Mouse (Mus musculus) bone marrow, adult 2 months (tissue): ENCODE results near the gene Rbm18.

Experiments used
- CTCF ChIP-seq: fragments of 200-500 bp; IDR thresholded peaks from 2 replicates; pipeline ENCODE4 v1.5.1; 2011; ENCODE audit warnings: low read length, control low read depth; ENCODE audit not compliant: control insufficient read depth, insufficient read depth
- POLR2A ChIP-seq: fragments of 200-500 bp; IDR thresholded peaks from 2 replicates; pipeline ENCODE4 v1.6.1; 2011; ENCODE audit warnings: low read depth, mild to moderate bottlenecking, control low read depth, low read length, borderline replicate concordance; ENCODE audit not compliant: control insufficient read depth

GRCm38 (mm10) chr2:36102559-36102946 lies 34.0 kb downstream of the Rbm18 start:
- no peak for TF ChIP-seq CTCF
- TF ChIP-seq POLR2A: no peak
